Mouse (Mus musculus): ENCODE measurements around the gene Ctnnd2. TPM values are rescaled to one million over a fixed set of nuclear protein-coding genes. Genes with fewer than 3 reads are reported as not detected.

The Ctnnd2 gene
- polyA plus RNA-seq, 1 experiment from 2014 or later: 1.3 TPM

- no peak overlapping the region for H3K4me3 ChIP-seq (ENCODE audit: low read length)
- H3K27ac ChIP-seq (ENCODE audit: low read length): no peak overlapping the region
- H3K9ac ChIP-seq (ENCODE audit: low read depth, low read length): no peak overlapping the region
- H3K4me1 ChIP-seq (ENCODE audit: control insufficient read depth, insufficient read depth, low read length): no peaks in the 10 kb centered on the region
- H3K36me3 ChIP-seq (ENCODE audit: control insufficient read depth, insufficient read depth, low read length): no peaks in the 10 kb centered on the region
- H3K4me2 ChIP-seq (ENCODE audit: low read depth, low read length): no peak overlapping the region
- H3K9me3 ChIP-seq (ENCODE audit: control insufficient read depth, low read length): no peaks in the 10 kb centered on the region
- ATAC-seq: peak; percentile 58
- WGBS: 49% methylated on average over 15 of the region's 15 CpGs
- H3K27me3 ChIP-seq (replicated peaks; ENCODE audit: control insufficient read depth, insufficient read depth, low read length): no peaks in the 10 kb centered on the region
These were observed 818.2 kb downstream of the Ctnnd2 start for GRCm38 (mm10) chr15:30990421-30991252.

GRCm38 (mm10) chr15:30992357-30992756 is 820.0 kb downstream of the Ctnnd2 start:
- Histone ChIP-seq H3K9me3 (ENCODE audit: control insufficient read depth, low read length) (no peaks in the 10 kb centered on the region), H3K27me3 (replicated peaks; ENCODE audit: control insufficient read depth, insufficient read depth, low read length) (no peaks in the 10 kb centered on the region), H3K4me3 (ENCODE audit: low read length) (no peak overlapping the region), H3K4me1 (ENCODE audit: control insufficient read depth, insufficient read depth, low read length) (no peaks in the 10 kb centered on the region), H3K9ac (ENCODE audit: low read depth, low read length) (no peak overlapping the region), H3K4me2 (ENCODE audit: low read depth, low read length) (no peak overlapping the region), H3K27ac (ENCODE audit: low read length) (no peak overlapping the region), H3K36me3 (ENCODE audit: control insufficient read depth, insufficient read depth, low read length) (no peaks in the 10 kb centered on the region)
- WGBS: 87% methylated on average over 12 of the region's 12 CpGs
- ATAC-seq: no peak

- Histone ChIP-seq H3K9me3 (ENCODE audit: control insufficient read depth, low read length) (no peaks in the 10 kb centered on the region), H3K4me1 (ENCODE audit: control insufficient read depth, insufficient read depth, low read length) (no peaks in the 10 kb centered on the region), H3K27me3 (replicated peaks; ENCODE audit: control insufficient read depth, insufficient read depth, low read length) (no peaks in the 10 kb centered on the region), H3K27ac (ENCODE audit: low read length) (no peak overlapping the region), H3K4me3 (ENCODE audit: low read length) (no peak overlapping the region), H3K9ac (ENCODE audit: low read depth, low read length) (no peak overlapping the region), H3K4me2 (ENCODE audit: low read depth, low read length) (no peak overlapping the region), H3K36me3 (ENCODE audit: control insufficient read depth, insufficient read depth, low read length) (no peaks in the 10 kb centered on the region)
- no peak for ATAC-seq
- WGBS: 86% methylated on average over 3 of the region's 3 CpGs
These were observed 820.5 kb downstream of the Ctnnd2 start for GRCm38 (mm10) chr15:30992901-30993300.

GRCm38 (mm10) chr15:30995346-30995745 is 823.0 kb downstream of the Ctnnd2 start:
- Histone ChIP-seq H3K27me3 (replicated peaks; ENCODE audit: control insufficient read depth, insufficient read depth, low read length) (no peaks in the 10 kb centered on the region), H3K4me1 (ENCODE audit: control insufficient read depth, insufficient read depth, low read length) (no peaks in the 10 kb centered on the region), H3K9me3 (ENCODE audit: control insufficient read depth, low read length) (no peaks in the 10 kb centered on the region), H3K36me3 (ENCODE audit: control insufficient read depth, insufficient read depth, low read length) (no peaks in the 10 kb centered on the region), H3K4me3 (ENCODE audit: low read length) (no peak overlapping the region), H3K27ac (ENCODE audit: low read length) (no peak overlapping the region), H3K4me2 (ENCODE audit: low read depth, low read length) (no peak overlapping the region), H3K9ac (ENCODE audit: low read depth, low read length) (no peak overlapping the region)
- WGBS: 81% methylated on average over 3 of the region's 3 CpGs
- ATAC-seq: no peak

GRCm38 (mm10) chr15:31004468-31004867 is 832.1 kb downstream of the Ctnnd2 start:
- WGBS: 86% methylated on average over 5 of the region's 5 CpGs
- Histone ChIP-seq H3K4me3 (ENCODE audit: low read length) (no peak overlapping the region), H3K27ac (ENCODE audit: low read length) (no peak overlapping the region), H3K9ac (ENCODE audit: low read depth, low read length) (no peak overlapping the region), H3K4me1 (ENCODE audit: control insufficient read depth, insufficient read depth, low read length) (no peaks in the 10 kb centered on the region), H3K9me3 (ENCODE audit: control insufficient read depth, low read length) (no peaks in the 10 kb centered on the region), H3K27me3 (replicated peaks; ENCODE audit: control insufficient read depth, insufficient read depth, low read length) (no peaks in the 10 kb centered on the region), H3K4me2 (ENCODE audit: low read depth, low read length) (no peak overlapping the region), H3K36me3 (ENCODE audit: control insufficient read depth, insufficient read depth, low read length) (no peaks in the 10 kb centered on the region)
- no peak for ATAC-seq

GRCm38 (mm10) chr15:31004976-31005375 is 832.6 kb downstream of the Ctnnd2 start:
- H3K27ac ChIP-seq (ENCODE audit: low read length): no peak overlapping the region
- no peaks in the 10 kb centered on the region for H3K36me3 ChIP-seq (ENCODE audit: control insufficient read depth, insufficient read depth, low read length)
- H3K27me3 ChIP-seq (replicated peaks; ENCODE audit: control insufficient read depth, insufficient read depth, low read length): no peaks in the 10 kb centered on the region
- H3K9ac ChIP-seq (ENCODE audit: low read depth, low read length): no peak overlapping the region
- 82% methylated on average over 8 of the region's 8 CpGs for WGBS
- H3K4me1 ChIP-seq (ENCODE audit: control insufficient read depth, insufficient read depth, low read length): no peaks in the 10 kb centered on the region
- H3K9me3 ChIP-seq (ENCODE audit: control insufficient read depth, low read length): no peaks in the 10 kb centered on the region
- no peak overlapping the region for H3K4me3 ChIP-seq (ENCODE audit: low read length)
- no peak overlapping the region for H3K4me2 ChIP-seq (ENCODE audit: low read depth, low read length)
- no peak for ATAC-seq

- no peak for ATAC-seq
- H3K4me2 ChIP-seq (ENCODE audit: low read depth, low read length): no peak overlapping the region
- no peak overlapping the region for H3K9ac ChIP-seq (ENCODE audit: low read depth, low read length)
- H3K4me3 ChIP-seq (ENCODE audit: low read length): no peak overlapping the region
- no peaks in the 10 kb centered on the region for H3K27me3 ChIP-seq (replicated peaks; ENCODE audit: control insufficient read depth, insufficient read depth, low read length)
- no peaks in the 10 kb centered on the region for H3K4me1 ChIP-seq (ENCODE audit: control insufficient read depth, insufficient read depth, low read length)
- no peaks in the 10 kb centered on the region for H3K9me3 ChIP-seq (ENCODE audit: control insufficient read depth, low read length)
- no peaks in the 10 kb centered on the region for H3K36me3 ChIP-seq (ENCODE audit: control insufficient read depth, insufficient read depth, low read length)
- WGBS: 70% methylated on average over 8 of the region's 8 CpGs
- no peak overlapping the region for H3K27ac ChIP-seq (ENCODE audit: low read length)
These were observed 833.8 kb downstream of the Ctnnd2 start for GRCm38 (mm10) chr15:31006050-31006824.

GRCm38 (mm10) chr15:31006825-31007157 is 834.4 kb downstream of the Ctnnd2 start:
- Histone ChIP-seq H3K4me3 (ENCODE audit: low read length) (no peak overlapping the region), H3K36me3 (ENCODE audit: control insufficient read depth, insufficient read depth, low read length) (no peaks in the 10 kb centered on the region), H3K27ac (ENCODE audit: low read length) (no peak overlapping the region), H3K9me3 (ENCODE audit: control insufficient read depth, low read length) (no peaks in the 10 kb centered on the region), H3K4me1 (ENCODE audit: control insufficient read depth, insufficient read depth, low read length) (no peaks in the 10 kb centered on the region), H3K4me2 (ENCODE audit: low read depth, low read length) (no peak overlapping the region), H3K27me3 (replicated peaks; ENCODE audit: control insufficient read depth, insufficient read depth, low read length) (no peaks in the 10 kb centered on the region), H3K9ac (ENCODE audit: low read depth, low read length) (no peak overlapping the region)
- WGBS: 86% methylated on average over 8 of the region's 8 CpGs
- no peak for ATAC-seq

- Histone ChIP-seq H3K27ac (ENCODE audit: low read length) (no peak overlapping the region), H3K9me3 (ENCODE audit: control insufficient read depth, low read length) (no peaks in the 10 kb centered on the region), H3K4me3 (ENCODE audit: low read length) (no peak overlapping the region), H3K4me2 (ENCODE audit: low read depth, low read length) (no peak overlapping the region), H3K27me3 (replicated peaks; ENCODE audit: control insufficient read depth, insufficient read depth, low read length) (no peaks in the 10 kb centered on the region), H3K9ac (ENCODE audit: low read depth, low read length) (no peak overlapping the region), H3K36me3 (ENCODE audit: control insufficient read depth, insufficient read depth, low read length) (no peaks in the 10 kb centered on the region), H3K4me1 (ENCODE audit: control insufficient read depth, insufficient read depth, low read length) (no peaks in the 10 kb centered on the region)
- ATAC-seq: no peak
- 72% methylated on average over 6 of the region's 6 CpGs for WGBS
These were observed 836.2 kb downstream of the Ctnnd2 start for GRCm38 (mm10) chr15:31008594-31008993.
